Mouse (Mus musculus): ENCODE measurements at regions not wholly inside any gene's neighbourhood (a gene's known extent, or its start where the extent isn't known, plus 50 kb on each side); places are given as distances from the start of the nearest gene placed in this dataset.

DNA sequence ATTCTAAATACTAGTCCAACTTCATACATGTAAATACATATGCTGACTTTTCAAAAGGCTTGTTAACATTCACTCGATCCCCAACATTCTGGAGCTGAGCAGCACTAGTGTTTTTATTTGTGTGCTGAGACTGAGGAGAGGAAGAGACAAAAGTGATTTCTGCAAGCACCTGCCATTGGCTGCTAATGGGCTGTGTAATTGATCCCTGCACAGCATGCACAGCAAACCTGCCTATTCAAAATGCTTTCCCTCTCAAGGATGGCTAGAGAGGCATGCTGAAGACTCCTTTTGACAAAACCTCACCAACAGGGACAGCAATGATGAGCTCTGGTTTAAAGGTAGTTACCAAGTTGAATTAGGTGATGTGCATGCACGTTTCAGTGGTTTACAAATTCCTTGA, 1059.4 kb upstream of the Gm10800 start:
- Histone ChIP-seq H3K4me1 (ENCODE audit: insufficient read depth, low read length) (no peaks in the 10 kb centered on the region), H3K4me3 (ENCODE audit: low read length) (no peak overlapping the region), H3K27me3 (ENCODE audit: insufficient read depth, low read length) (no peaks in the 10 kb centered on the region), H3K36me3 (ENCODE audit: insufficient read depth, low read length) (no peaks in the 10 kb centered on the region), H3K27ac (no peak overlapping the region), H3K9me3 (ENCODE audit: low read length) (no peaks in the 10 kb centered on the region), H3K4me2 (ENCODE audit: low read depth, low read length) (no peak overlapping the region), H3K9ac (replicated peaks; ENCODE audit: low read length) (no peak overlapping the region)
- DNase-seq (ENCODE audit: low spot score): peak; percentile 5
- WGBS: 61% methylated on average over 2 of the region's 2 CpGs
- no peak for ATAC-seq
- TF ChIP-seq CTCF (IDR thresholded peaks at IDR 0.05; ENCODE audit: low read depth): no peak

DNA sequence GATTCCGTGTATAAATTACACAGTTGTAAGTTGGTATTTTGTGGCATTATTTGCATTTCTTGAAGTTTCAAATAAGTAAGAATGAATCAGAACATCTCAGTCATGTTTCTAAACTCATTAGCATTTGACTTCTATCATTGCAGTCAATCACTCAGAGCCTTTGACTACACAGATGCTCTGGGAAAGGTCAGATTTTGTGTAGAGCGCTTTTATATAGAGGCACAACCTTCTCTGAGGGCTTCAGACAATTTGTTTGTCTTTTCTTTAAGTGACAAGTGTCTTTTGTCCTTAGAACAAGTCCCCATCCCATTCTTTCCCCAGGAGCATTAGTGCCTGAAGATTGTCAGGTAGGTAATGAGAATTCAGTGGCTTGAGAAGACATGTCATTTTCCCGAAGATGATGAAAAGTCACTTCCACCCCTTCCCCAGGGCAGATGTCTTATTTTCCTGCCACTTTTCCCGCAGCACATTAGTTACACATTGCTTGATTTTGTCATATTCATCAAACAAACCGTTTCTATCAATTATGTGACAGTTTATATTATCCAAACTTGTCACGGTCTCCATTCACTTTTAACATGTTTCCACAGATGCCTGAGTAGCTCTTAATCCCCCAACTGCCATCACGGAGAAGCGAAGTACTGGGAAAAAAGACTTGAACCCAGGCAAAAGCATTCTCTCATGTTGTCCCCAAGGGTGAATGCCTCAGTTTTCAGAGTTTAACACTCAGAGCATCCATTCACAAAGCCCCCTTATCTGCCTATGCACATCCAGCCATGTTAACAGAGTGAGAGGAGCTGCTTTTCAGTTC, 1035.3 kb upstream of the Gm10800 start:
- H3K4me1 ChIP-seq (ENCODE audit: insufficient read depth, low read length): no peaks in the 10 kb centered on the region
- DNase-seq (ENCODE audit: low spot score): no peak
- H3K36me3 ChIP-seq (ENCODE audit: insufficient read depth, low read length): no peaks in the 10 kb centered on the region
- no peak overlapping the region for H3K27ac ChIP-seq
- 26% methylated on average over 8 of the region's 8 CpGs for WGBS
- TF ChIP-seq CTCF (IDR thresholded peaks at IDR 0.05; ENCODE audit: low read depth): no peak
- H3K9me3 ChIP-seq (ENCODE audit: low read length): no peaks in the 10 kb centered on the region
- ATAC-seq: no peak
- no peak overlapping the region for H3K9ac ChIP-seq (replicated peaks; ENCODE audit: low read length)
- no peak overlapping the region for H3K4me3 ChIP-seq (ENCODE audit: low read length)
- H3K27me3 ChIP-seq (ENCODE audit: insufficient read depth, low read length): no peaks in the 10 kb centered on the region
- H3K4me2 ChIP-seq (ENCODE audit: low read depth, low read length): no peak overlapping the region

GRCm38 (mm10) chr2:99692713-99693112, 1025.6 kb upstream of the Gm10800 start:
- Histone ChIP-seq H3K27me3 (ENCODE audit: insufficient read depth, low read length) (no peaks in the 10 kb centered on the region), H3K9me3 (ENCODE audit: low read length) (no peaks in the 10 kb centered on the region), H3K9ac (replicated peaks; ENCODE audit: low read length) (no peak overlapping the region), H3K27ac (no peak overlapping the region), H3K4me2 (ENCODE audit: low read depth, low read length) (no peak overlapping the region), H3K36me3 (ENCODE audit: insufficient read depth, low read length) (no peaks in the 10 kb centered on the region), H3K4me3 (ENCODE audit: low read length) (no peak overlapping the region), H3K4me1 (ENCODE audit: insufficient read depth, low read length) (no peaks in the 10 kb centered on the region)
- ATAC-seq (no peak), DNase-seq (ENCODE audit: low spot score) (no peak)
- WGBS: 85% methylated on average over 2 of the region's 2 CpGs
- no peak for TF ChIP-seq CTCF (IDR thresholded peaks at IDR 0.05; ENCODE audit: low read depth)

All from hindbrain, postnatal 0 days (tissue).